Mouse (Mus musculus) megakaryocyte progenitor cell, adult 5-6 weeks (primary cell): ENCODE data around the gene Plpp3. TPM values are rescaled to one million over a fixed set of nuclear protein-coding genes. Genes with fewer than 3 reads are reported as not detected.

Experiments used
- ATAC-seq: replicated peaks from 2 replicates; pipeline ENCODE4 v1.8.0; 2016; ENCODE audit warnings: mild to moderate bottlenecking, moderate TSS enrichment, inconsistent platforms; ENCODE audit not compliant: poor library complexity
- total RNA-seq, 2 experiments: library from RNA; stranded (forward) in 1 of 2; stranded (reverse) in 1 of 2; fragments of 157-497, 149-512 nt in 1 of 2; fragments of 200-1000 nt in 1 of 2; gene quantifications; 2 replicates each; pipeline versions ENCODE4 v1.2.3 to v1.2.4; 2015 to 2017

Plpp3 gene
- total RNA-seq, 2 experiments from 2014 or later: not detected

- no peak for ATAC-seq
Measured at GRCm38 (mm10) chr4:105187873-105188272, 30.7 kb downstream of the Plpp3 start.

DNA sequence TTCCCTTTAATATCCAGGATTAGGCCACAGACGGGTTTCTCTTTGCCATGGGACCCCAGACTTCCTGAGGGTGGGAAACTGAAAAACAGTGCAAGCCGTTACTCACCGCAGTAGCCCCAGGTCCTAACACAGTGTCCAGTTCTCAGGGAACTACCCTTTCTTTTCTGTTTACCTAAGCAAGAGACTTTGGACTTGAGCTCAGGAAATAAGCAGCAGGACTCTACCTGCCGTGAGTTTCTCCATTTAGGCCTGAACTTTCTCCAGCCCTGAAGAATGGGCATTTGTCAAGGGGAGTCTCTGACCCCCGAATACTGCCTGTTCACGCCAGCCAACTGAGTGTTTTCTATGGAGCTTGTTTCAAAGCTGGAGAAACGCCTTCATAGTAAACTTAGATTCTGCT is 31.7 kb downstream of the Plpp3 start:
- ATAC-seq: no peak

DNA sequence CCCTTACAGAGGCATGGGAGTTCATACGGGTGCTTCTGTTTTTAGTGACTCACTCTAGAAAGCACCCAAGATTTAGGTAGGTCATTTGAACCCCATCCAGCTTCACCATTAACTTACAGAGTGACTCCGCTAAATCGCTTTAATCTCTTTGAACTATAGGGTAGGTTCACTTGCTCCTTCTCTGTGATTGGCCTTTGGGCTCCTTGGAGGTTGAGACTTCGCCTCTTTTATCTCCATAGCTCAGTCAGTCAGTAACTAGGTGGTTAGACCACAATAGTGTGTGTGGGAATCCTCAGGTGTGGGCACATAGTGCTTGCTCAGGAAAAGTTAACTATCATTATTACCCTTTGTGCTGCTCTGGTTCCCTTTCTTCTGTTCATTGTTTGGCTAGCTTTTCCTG is 33.7 kb downstream of the Plpp3 start:
- 0 out of 2 replicates have a peak, but pooled peaks have one; percentile 9 for ATAC-seq

- no peak for ATAC-seq
Measured at GRCm38 (mm10) chr4:105191550-105191949, 34.4 kb downstream of the Plpp3 start.

DNA sequence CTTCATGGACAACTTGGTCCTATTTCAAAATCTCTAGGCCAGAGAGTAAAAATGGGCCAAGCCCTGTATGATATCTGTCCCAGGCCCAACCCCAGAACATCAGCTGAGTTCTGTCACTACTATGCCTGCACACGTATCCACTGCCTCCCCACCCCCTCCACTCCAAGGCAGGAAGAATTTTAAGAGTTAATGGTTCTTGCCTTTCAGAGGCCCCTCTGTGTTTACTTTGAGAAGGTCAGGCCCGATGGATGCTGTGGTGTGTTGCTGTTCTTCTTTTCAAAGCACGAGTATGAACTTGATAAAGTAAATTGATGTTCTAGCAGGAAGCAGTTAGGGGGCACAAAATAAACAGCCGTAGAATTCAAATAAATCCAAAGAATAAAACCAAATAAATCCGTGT is 35.5 kb downstream of the Plpp3 start:
- ATAC-seq: no peak

- ATAC-seq: no peak
Measured at GRCm38 (mm10) chr4:105195256-105195655, 38.1 kb downstream of the Plpp3 start.

GRCm38 (mm10) chr4:105196099-105196498 is 39.0 kb downstream of the Plpp3 start:
- ATAC-seq: no peak

DNA sequence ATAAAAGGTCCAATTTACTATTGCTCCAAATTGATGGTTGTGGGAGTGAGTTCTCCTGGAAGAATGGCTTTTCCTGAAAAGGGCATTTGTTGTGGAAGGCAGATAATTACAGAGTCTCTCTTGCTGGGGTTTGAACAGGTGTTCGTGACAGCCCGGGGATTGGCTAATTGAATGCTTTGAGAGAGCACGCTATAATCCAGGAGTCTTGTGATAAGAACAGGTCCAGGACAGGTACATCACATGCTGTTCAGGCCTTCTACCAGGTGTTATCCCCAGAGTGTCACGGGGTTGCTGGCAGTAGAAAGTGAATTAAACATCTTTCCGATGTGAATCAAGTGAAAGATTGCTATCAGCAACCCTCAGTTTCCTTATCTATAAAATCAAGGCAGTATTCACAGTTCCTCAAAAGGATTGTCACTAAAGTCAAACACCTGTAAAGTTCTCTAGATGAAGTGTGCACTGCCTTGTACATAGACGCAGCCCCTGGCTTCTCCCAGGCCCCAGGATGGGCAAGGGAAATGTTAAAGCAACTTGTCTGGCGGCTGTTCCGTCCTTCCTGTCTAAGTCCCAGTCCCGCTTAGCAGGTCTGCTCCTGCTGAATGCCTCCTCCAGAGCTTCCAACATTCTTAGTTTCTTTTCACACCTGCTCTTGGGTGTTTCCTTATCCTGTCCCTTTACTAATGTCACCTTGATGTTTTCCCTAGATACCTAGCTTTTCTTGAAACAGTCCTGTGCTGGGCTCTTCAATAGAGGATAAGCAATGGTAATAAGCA is 40.0 kb downstream of the Plpp3 start:
- no peak for ATAC-seq

- ATAC-seq: no peak
Measured at GRCm38 (mm10) chr4:105198696-105199095, 41.5 kb downstream of the Plpp3 start.

GRCm38 (mm10) chr4:105199345-105199744 is 42.2 kb downstream of the Plpp3 start:
- ATAC-seq: no peak

GRCm38 (mm10) chr4:105200624-105201524 is 43.7 kb downstream of the Plpp3 start:
- no peak for ATAC-seq

GRCm38 (mm10) chr4:105202439-105202838 is 45.3 kb downstream of the Plpp3 start:
- no peak for ATAC-seq

- ATAC-seq: no peak
Measured at GRCm38 (mm10) chr4:105203303-105203761, 46.2 kb downstream of the Plpp3 start.

DNA sequence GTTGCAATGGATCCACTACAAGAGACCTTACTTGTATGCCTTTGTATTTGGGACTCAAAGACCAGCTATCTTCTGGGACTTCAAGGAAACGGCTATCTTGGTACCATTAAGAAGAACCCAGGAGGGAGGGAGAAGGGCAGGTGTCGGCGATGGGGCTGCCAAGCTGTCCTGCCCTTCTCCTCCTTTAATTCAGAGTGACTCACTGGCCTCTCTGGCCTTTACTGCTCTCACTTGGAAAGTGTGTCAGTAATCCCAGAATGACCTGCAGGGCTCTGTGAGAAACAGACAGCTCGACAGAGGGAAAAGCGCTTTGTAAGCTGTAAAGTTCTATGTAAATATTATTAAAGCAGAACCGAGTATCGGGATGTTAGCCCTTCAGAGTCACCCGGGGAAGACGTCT is 46.9 kb downstream of the Plpp3 start:
- no peak for ATAC-seq

DNA sequence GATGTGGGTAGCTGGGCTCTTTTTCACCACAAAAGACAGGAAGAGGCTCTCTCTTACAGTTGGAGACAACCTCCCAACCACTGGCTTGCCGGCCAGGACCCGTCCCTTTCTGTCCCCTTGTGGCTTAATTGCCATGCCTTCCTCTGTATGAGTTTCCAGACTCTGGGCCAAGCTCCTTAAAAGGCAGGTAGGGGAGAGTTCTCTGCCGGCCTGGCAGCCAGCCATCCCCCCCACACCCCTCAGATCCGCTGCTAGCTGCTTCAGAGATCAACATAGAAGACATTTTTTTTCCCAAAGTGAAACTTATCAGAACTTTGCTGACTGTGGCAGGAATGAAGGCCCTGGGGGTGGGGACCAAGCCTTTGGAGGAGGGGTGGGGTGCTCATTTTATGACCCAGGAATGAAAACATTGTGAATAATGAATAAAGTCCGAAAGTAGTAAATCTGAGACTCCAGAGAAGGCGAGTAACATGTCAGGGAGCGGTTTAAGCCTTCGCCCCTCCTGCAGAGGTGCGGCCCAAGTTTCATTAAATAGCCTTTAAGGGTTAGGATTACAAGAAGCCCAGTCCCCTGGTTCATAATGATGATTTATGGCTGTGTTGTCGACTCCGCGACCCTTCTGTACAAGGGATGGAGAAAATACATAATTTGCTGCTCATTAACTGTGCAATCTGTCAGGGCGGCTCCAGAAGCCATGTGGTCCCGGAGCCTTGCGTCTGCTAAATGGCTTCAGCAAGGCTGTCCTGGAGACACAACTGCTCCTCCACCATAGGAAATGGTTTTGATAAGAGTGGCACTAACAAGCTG is 48.1 kb downstream of the Plpp3 start:
- ATAC-seq: peak; percentile 11; the same call in 1 of the 2 replicates

DNA sequence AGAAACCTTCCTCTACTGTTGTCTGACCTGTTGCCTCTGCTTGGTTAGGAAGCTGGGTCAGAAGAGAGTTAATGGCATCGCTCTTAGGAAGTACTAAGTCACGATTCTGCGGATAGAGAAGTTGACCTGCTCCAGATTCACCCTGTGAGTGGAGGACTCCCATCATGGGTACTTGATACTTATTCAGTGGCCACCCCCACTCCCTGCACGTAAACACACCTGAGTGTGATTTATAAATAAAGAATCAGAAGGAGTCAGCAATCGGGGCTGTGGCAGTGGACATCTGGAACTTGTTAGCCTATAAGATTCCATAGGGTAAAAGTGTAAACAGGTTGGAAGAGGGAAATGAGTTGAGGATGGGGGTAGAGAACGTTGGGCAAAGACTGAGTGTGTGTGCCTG is 49.0 kb downstream of the Plpp3 start:
- ATAC-seq: no peak

GRCm38 (mm10) chr4:105206995-105207394 is 49.8 kb downstream of the Plpp3 start:
- ATAC-seq: peak; percentile 92

DNA sequence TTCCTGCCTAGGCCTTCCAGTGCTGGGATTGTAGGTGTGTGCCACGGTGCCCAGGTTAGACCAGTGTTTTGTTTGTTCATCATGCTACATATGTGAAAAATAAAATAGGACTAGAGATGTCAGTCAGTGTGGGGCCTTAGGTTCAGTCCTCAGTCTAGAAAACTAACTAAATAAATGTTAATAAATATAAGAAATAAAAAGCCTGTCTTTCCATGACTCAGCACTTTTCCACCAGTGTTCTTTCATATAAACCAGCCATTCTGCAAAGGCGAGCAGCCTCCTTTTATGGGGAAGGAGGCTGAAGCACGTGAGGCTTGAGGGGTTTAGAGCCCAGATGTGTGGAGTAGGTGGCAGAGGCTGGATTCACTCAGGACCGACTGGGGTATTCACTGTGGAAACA is 50.5 kb downstream of the Plpp3 start:
- no peak for ATAC-seq

DNA sequence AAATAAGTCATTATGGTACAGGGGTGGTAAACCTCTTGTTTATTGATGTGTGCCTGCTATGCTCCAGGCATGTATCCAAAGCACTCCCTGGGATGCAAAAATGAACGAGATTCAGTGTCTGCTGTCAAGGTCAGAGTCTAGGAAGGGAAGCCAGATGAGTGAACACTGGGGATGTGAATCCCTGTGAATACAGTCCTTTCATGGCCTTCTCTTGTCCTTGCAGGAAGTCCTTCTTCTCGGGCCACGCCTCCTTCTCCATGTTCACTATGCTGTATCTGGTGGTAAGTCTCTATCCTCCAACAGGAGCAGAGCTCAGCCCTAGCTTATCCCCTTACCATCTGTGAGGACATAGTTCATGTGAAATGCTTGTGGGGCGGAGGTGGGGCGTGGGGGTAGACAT is 51.8 kb downstream of the Plpp3 start:
- no peak for ATAC-seq

- ATAC-seq: 0 out of 2 replicates have a peak, but pooled peaks have one; percentile 6
Measured at GRCm38 (mm10) chr4:105213314-105213713, 56.2 kb downstream of the Plpp3 start.

DNA sequence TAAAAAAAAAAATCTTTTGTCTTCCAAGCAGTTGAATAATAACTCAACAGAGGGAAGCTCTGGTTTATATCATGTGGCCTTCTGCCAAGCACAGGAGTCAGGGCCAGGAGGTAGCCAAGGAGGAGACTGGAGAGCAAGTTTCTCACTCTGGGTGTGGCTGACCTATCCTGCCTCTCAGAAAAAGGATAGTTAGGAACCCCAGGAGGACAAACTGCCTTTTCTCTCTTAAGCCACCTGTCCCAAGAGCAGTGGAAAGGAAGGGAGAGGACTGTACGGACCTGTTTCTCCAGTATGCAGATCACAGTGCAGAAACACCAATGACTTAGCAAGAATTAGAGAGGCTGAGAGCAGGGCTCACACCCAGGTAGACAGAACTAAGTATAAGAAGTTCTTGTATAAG is 57.3 kb downstream of the Plpp3 start:
- ATAC-seq: no peak
